Comparison of ENCODE assay signal across 8 mouse cellular contexts in genomic region chr5:137046324-137046718, GRCm38 (mm10). TPM values are rescaled to one million over a fixed set of nuclear protein-coding genes. Genes with fewer than 3 reads are reported as not detected.
DNase-seq lines count a peak whose midpoint lies in the region; ATAC-seq and TF ChIP-seq lines count a peak whose summit lies in the region.

No protein-coding gene starts in this region.

- TF ChIP-seq CTCF in ES-Bruce4 (IDR thresholded peaks at IDR 0.05; ENCODE audit: low read depth, low read length): no peak
- TF ChIP-seq CTCF in forebrain, postnatal 0 days (IDR thresholded peaks at IDR 0.05; ENCODE audit: low read depth): no peak

- peak overlapping the region; percentile 85 for H3K4me3 ChIP-seq in heart, embryonic 11.5 days (ENCODE audit: low read depth, low read length)
- H3K4me3 ChIP-seq in ES-Bruce4 (ENCODE audit: low read depth, low read length): no peak overlapping the region
- peak overlapping the region; percentile 80 for H3K4me3 ChIP-seq in forebrain, postnatal 0 days (ENCODE audit: low read depth, low read length)
- peak overlapping the region; percentile 86 for H3K4me3 ChIP-seq in midbrain, embryonic 10.5 days

- H3K9me3 ChIP-seq in heart, embryonic 11.5 days (replicated peaks; ENCODE audit: control insufficient read depth, low read length): no peaks in the 10 kb centered on the region
- H3K9me3 ChIP-seq in ES-Bruce4 (replicated peaks; ENCODE audit: control insufficient read depth, insufficient read depth, low read length, poor library complexity, severe bottlenecking): no peaks in the 10 kb centered on the region
- no peaks in the 10 kb centered on the region for H3K9me3 ChIP-seq in forebrain, postnatal 0 days (ENCODE audit: low read length)
- H3K9me3 ChIP-seq in midbrain, embryonic 10.5 days (replicated peaks): no peaks in the 10 kb centered on the region

- TF ChIP-seq EP300 in ES-Bruce4 (IDR thresholded peaks at IDR 0.05; ENCODE audit: insufficient read depth, low read depth, low read length): 0 out of 2 replicates have a peak, but pooled peaks have one; percentile 11

- H3K4me1 ChIP-seq in heart, embryonic 11.5 days (ENCODE audit: control insufficient read depth, insufficient read depth, low read length): peaks cover 7% of the 10 kb centered on the region
- peaks cover 3% of the 10 kb centered on the region for H3K4me1 ChIP-seq in ES-Bruce4 (ENCODE audit: control insufficient read depth, insufficient read depth, low read length)
- H3K4me1 ChIP-seq in forebrain, postnatal 0 days (ENCODE audit: insufficient read depth): peaks cover 8% of the 10 kb centered on the region
- H3K4me1 ChIP-seq in midbrain, embryonic 10.5 days: peaks cover 17% of the 10 kb centered on the region

- H3K4me2 ChIP-seq in heart, embryonic 11.5 days: peak overlapping the region; percentile 96
- peak overlapping the region; percentile 81 for H3K4me2 ChIP-seq in forebrain, postnatal 0 days (ENCODE audit: low read depth)

- H3K9ac ChIP-seq in heart, embryonic 11.5 days (ENCODE audit: low read depth, low read length): no peak overlapping the region
- H3K9ac ChIP-seq in ES-Bruce4 (ENCODE audit: low read depth, poor library complexity, severe bottlenecking): no peak overlapping the region
- H3K9ac ChIP-seq in forebrain, postnatal 0 days: no peak overlapping the region

- ATAC-seq in heart, embryonic 11.5 days (replicated peaks; ENCODE audit: insufficient number of reproducible peaks, low FRiP score, low TSS enrichment): 0 out of 2 replicates have a peak, but pooled peaks have one; percentile 2
- ATAC-seq in forebrain, postnatal 0 days: no peak; the same call in 1 of the 2 replicates
- ATAC-seq in megakaryocyte progenitor cell, adult 5-6 weeks (replicated peaks; ENCODE audit: poor library complexity): no peak

- WGBS in heart, embryonic 11.5 days (ENCODE audit: insufficient replicate concordance): 25% methylated on average over 5 of the region's 5 CpGs
- 18% methylated on average over 5 of the region's 5 CpGs for WGBS in forebrain, postnatal 0 days
- 25% methylated on average over 5 of the region's 5 CpGs for WGBS in midbrain, embryonic 10.5 days

- H3K36me3 ChIP-seq in heart, embryonic 11.5 days (ENCODE audit: control insufficient read depth, insufficient read depth, low read length): 0 out of 2 replicates have a peak, but pooled peaks cover 2% of the 10 kb centered on the region
- no peaks in the 10 kb centered on the region for H3K36me3 ChIP-seq in ES-Bruce4 (ENCODE audit: control insufficient read depth, insufficient read depth, low read length, poor library complexity, severe bottlenecking)
- peaks cover 16% of the 10 kb centered on the region for H3K36me3 ChIP-seq in forebrain, postnatal 0 days (ENCODE audit: insufficient read depth)
- H3K36me3 ChIP-seq in midbrain, embryonic 10.5 days: peaks cover 18% of the 10 kb centered on the region

- DNase-seq in heart, adult 9 months (ENCODE audit: low spot score in 2 of 2): no peak
- DNase-seq in forebrain, postnatal 0 days: no peak
- DNase-seq in midbrain, embryonic 10.5 days (ENCODE audit: low spot score): no peak
- no peak for DNase-seq in embryo, embryonic 10 days (ENCODE audit: low spot score)
- no peak for DNase-seq in layer of hippocampus, adult 9-10 months (ENCODE audit: low spot score)

- no peak for TF ChIP-seq POLR2A in ES-Bruce4 (IDR thresholded peaks at IDR 0.05; ENCODE audit: insufficient read depth, low read length)

- no peaks in the 10 kb centered on the region for H3K27me3 ChIP-seq in heart, embryonic 11.5 days (ENCODE audit: control insufficient read depth, insufficient read depth, low read length)
- H3K27me3 ChIP-seq in ES-Bruce4 (ENCODE audit: control insufficient read depth, insufficient read depth, low read length, poor library complexity, severe bottlenecking): no peaks in the 10 kb centered on the region
- H3K27me3 ChIP-seq in forebrain, postnatal 0 days (ENCODE audit: insufficient read depth, low read length): no peaks in the 10 kb centered on the region
- H3K27me3 ChIP-seq in midbrain, embryonic 10.5 days (ENCODE audit: low read depth, poor library complexity, severe bottlenecking): no peaks in the 10 kb centered on the region

- no peak overlapping the region for H3K27ac ChIP-seq in heart, embryonic 11.5 days (ENCODE audit: low read depth, low read length)
- peak overlapping the region; percentile 77 for H3K27ac ChIP-seq in ES-Bruce4 (ENCODE audit: insufficient read depth, low read length)
- peak overlapping the region; percentile 76 for H3K27ac ChIP-seq in forebrain, postnatal 0 days (ENCODE audit: low read depth, low read length)
- H3K27ac ChIP-seq in midbrain, embryonic 10.5 days (replicated peaks): peak overlapping the region; percentile 91

RNA-seq across cellular contexts. Expression of gene Ap1s1, which starts 0.4 kb away (rescaled TPM):
- 131 and 145 TPM in 2 replicates for polyA plus RNA-seq in heart, embryonic 11.5 days (2014; fragmentation: Nextera tagmentation; extraction: Ambion mirVana)
- polyA plus RNA-seq in ES-Bruce4 (2011; ENCODE audit: insufficient read depth, insufficient read length, low read depth, missing spikeins): 68.6 and 78.9 TPM in 2 replicates
- total RNA-seq in forebrain, postnatal 0 days (2014; rRNA removed): 105 and 144 TPM in 2 replicates
- polyA plus RNA-seq in forebrain, postnatal 0 days (2015; fragmentation: Nextera tagmentation; extraction: Ambion mirVana): 335 and 346 TPM in 2 replicates
- 209 and 228 TPM in 2 replicates for polyA plus RNA-seq in midbrain, embryonic 10.5 days (2016; fragmentation: Nextera tagmentation; extraction: Ambion mirVana)
- 37.8 and 41.2 TPM in 2 replicates for total RNA-seq in megakaryocyte progenitor cell, adult 5-6 weeks (2015)
- total RNA-seq in megakaryocyte progenitor cell, adult 5-6 weeks (2017): 67.3 and 87.2 TPM in 2 replicates

RNA-seq across cellular contexts. Expression of gene Vgf, which starts 20.1 kb away (rescaled TPM):
- 0.20 TPM in 1 of 2 replicates, not detected in the other for polyA plus RNA-seq in heart, embryonic 11.5 days (2014; fragmentation: Nextera tagmentation; extraction: Ambion mirVana)
- 3.7 and 5.7 TPM in 2 replicates for polyA plus RNA-seq in ES-Bruce4 (2011; ENCODE audit: insufficient read depth, insufficient read length, low read depth, missing spikeins)
- 82.7 and 116 TPM in 2 replicates for total RNA-seq in forebrain, postnatal 0 days (2014; rRNA removed)
- polyA plus RNA-seq in forebrain, postnatal 0 days (2015; fragmentation: Nextera tagmentation; extraction: Ambion mirVana): 26.7 and 40.0 TPM in 2 replicates
- 0.35 and 0.39 TPM in 2 replicates for polyA plus RNA-seq in midbrain, embryonic 10.5 days (2016; fragmentation: Nextera tagmentation; extraction: Ambion mirVana)
- not detected in 2 replicates for total RNA-seq in megakaryocyte progenitor cell, adult 5-6 weeks (2015)
- total RNA-seq in megakaryocyte progenitor cell, adult 5-6 weeks (2017): not detected in 2 replicates

RNA-seq across cellular contexts. Expression of gene Serpine1, which starts 25.7 kb away (rescaled TPM):
- polyA plus RNA-seq in heart, embryonic 11.5 days (2014; fragmentation: Nextera tagmentation; extraction: Ambion mirVana): 0.52 and 0.97 TPM in 2 replicates
- 32.8 and 33.4 TPM in 2 replicates for polyA plus RNA-seq in ES-Bruce4 (2011; ENCODE audit: insufficient read depth, insufficient read length, low read depth, missing spikeins)
- 1.2 and 3.1 TPM in 2 replicates for total RNA-seq in forebrain, postnatal 0 days (2014; rRNA removed)
- 0.06 and 0.28 TPM in 2 replicates for polyA plus RNA-seq in forebrain, postnatal 0 days (2015; fragmentation: Nextera tagmentation; extraction: Ambion mirVana)
- polyA plus RNA-seq in midbrain, embryonic 10.5 days (2016; fragmentation: Nextera tagmentation; extraction: Ambion mirVana): 0.07 and 0.11 TPM in 2 replicates
- total RNA-seq in megakaryocyte progenitor cell, adult 5-6 weeks (2015): 0.22 TPM in 1 of 2 replicates, not detected in the other
- total RNA-seq in megakaryocyte progenitor cell, adult 5-6 weeks (2017): not detected in 2 replicates

RNA-seq across cellular contexts. Expression of gene Znhit1, which starts 58.5 kb away (rescaled TPM):
- polyA plus RNA-seq in heart, embryonic 11.5 days (2014; fragmentation: Nextera tagmentation; extraction: Ambion mirVana): 92.4 and 92.9 TPM in 2 replicates
- 26.6 and 27.0 TPM in 2 replicates for polyA plus RNA-seq in ES-Bruce4 (2011; ENCODE audit: insufficient read depth, insufficient read length, low read depth, missing spikeins)
- total RNA-seq in forebrain, postnatal 0 days (2014; rRNA removed): 66.1 and 96.9 TPM in 2 replicates
- 176 and 201 TPM in 2 replicates for polyA plus RNA-seq in forebrain, postnatal 0 days (2015; fragmentation: Nextera tagmentation; extraction: Ambion mirVana)
- polyA plus RNA-seq in midbrain, embryonic 10.5 days (2016; fragmentation: Nextera tagmentation; extraction: Ambion mirVana): 102 and 105 TPM in 2 replicates
- total RNA-seq in megakaryocyte progenitor cell, adult 5-6 weeks (2015): 109 and 115 TPM in 2 replicates
- total RNA-seq in megakaryocyte progenitor cell, adult 5-6 weeks (2017): 41.5 and 49.0 TPM in 2 replicates

RNA-seq across cellular contexts. Expression of gene Plod3, which starts 59.5 kb away (rescaled TPM):
- polyA plus RNA-seq in heart, embryonic 11.5 days (2014; fragmentation: Nextera tagmentation; extraction: Ambion mirVana): 33.0 and 36.4 TPM in 2 replicates
- polyA plus RNA-seq in ES-Bruce4 (2011; ENCODE audit: insufficient read depth, insufficient read length, low read depth, missing spikeins): 29.3 and 33.9 TPM in 2 replicates
- 46.6 and 55.2 TPM in 2 replicates for total RNA-seq in forebrain, postnatal 0 days (2014; rRNA removed)
- polyA plus RNA-seq in forebrain, postnatal 0 days (2015; fragmentation: Nextera tagmentation; extraction: Ambion mirVana): 18.2 and 21.7 TPM in 2 replicates
- polyA plus RNA-seq in midbrain, embryonic 10.5 days (2016; fragmentation: Nextera tagmentation; extraction: Ambion mirVana): 40.8 and 43.2 TPM in 2 replicates
- total RNA-seq in megakaryocyte progenitor cell, adult 5-6 weeks (2015): 70.5 and 80.3 TPM in 2 replicates
- total RNA-seq in megakaryocyte progenitor cell, adult 5-6 weeks (2017): 154 and 176 TPM in 2 replicates

Comparison
In these comparisons a context has a peak if more than half of its experiments do, and no peak if none do; other contexts are left out.
1. RNA of gene Serpine1, which starts 25.7 kb away (polyA plus RNA-seq): 32.8 to 33.4 TPM in ES-Bruce4; 0.52 to 0.97 TPM in heart, embryonic 11.5 days, 0.06 to 0.28 TPM in forebrain, postnatal 0 days and 0.07 to 0.11 TPM in midbrain, embryonic 10.5 days; every median in the first group is over 10 times any median in the second.